Mouse (Mus musculus): ENCODE measurements at regions not wholly inside any gene's neighbourhood (a gene's known extent, or its start where the extent isn't known, plus 50 kb on each side); places are given as distances from the start of the nearest gene placed in this dataset.
A peak's percentile ranks its signal among the peaks of the same experiment; 100 is the strongest.

DNA sequence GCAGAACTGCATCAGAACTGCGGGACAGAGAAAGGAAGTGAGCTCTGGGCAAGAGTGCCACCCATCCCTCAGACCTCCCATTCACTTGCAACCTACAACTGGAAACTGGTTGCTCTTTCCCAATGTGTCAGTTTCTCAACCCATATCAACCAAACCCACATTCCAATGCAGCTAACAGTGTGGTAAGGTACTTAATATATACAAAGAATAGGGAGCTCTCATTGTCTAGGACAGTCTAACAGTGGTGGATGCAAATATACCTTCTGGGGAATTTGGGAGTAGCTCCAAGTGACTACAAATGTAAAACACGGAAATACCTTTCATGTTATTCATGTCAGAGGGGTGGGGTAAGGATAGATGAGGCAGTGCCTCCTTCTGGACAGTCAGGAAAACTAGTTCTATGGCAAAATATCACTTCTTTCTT is 171.0 kb upstream of the Smim15 start:
- H3K27ac ChIP-seq (ENCODE audit: low read depth, low read length): no peak overlapping the region
- no peak for ATAC-seq (ENCODE audit: low FRiP score, low TSS enrichment)
- no peaks in the 10 kb centered on the region for H3K27me3 ChIP-seq (ENCODE audit: control insufficient read depth, insufficient read depth, low read length)
- H3K4me1 ChIP-seq (ENCODE audit: control insufficient read depth, insufficient read depth, low read length): peaks cover 14% of the 10 kb centered on the region
- WGBS: 67% methylated on average over 2 of the region's 2 CpGs
- no peak overlapping the region for H3K9ac ChIP-seq (ENCODE audit: low read depth, low read length)
- H3K9me3 ChIP-seq (ENCODE audit: control insufficient read depth, low read length): no peaks in the 10 kb centered on the region
- H3K36me3 ChIP-seq (ENCODE audit: control insufficient read depth, insufficient read depth, low read length): no peaks in the 10 kb centered on the region; the same call in 1 of the 2 replicates
- no peak overlapping the region for H3K4me2 ChIP-seq (replicated peaks; ENCODE audit: low read depth, low read length)
- no peak overlapping the region for H3K4me3 ChIP-seq (ENCODE audit: low read length)

- Histone ChIP-seq H3K36me3 (ENCODE audit: control insufficient read depth, insufficient read depth, low read length) (no peaks in the 10 kb centered on the region; the same call in 1 of the 2 replicates), H3K27me3 (ENCODE audit: control insufficient read depth, insufficient read depth, low read length) (no peaks in the 10 kb centered on the region), H3K4me3 (ENCODE audit: low read length) (no peak overlapping the region), H3K27ac (ENCODE audit: low read depth, low read length) (no peak overlapping the region), H3K9ac (ENCODE audit: low read depth, low read length) (no peak overlapping the region), H3K4me1 (ENCODE audit: control insufficient read depth, insufficient read depth, low read length) (peaks cover 14% of the 10 kb centered on the region), H3K4me2 (replicated peaks; ENCODE audit: low read depth, low read length) (no peak overlapping the region), H3K9me3 (ENCODE audit: control insufficient read depth, low read length) (no peaks in the 10 kb centered on the region)
- peak; percentile 17; the same call in 1 of the 2 replicates for ATAC-seq (ENCODE audit: low FRiP score, low TSS enrichment)
- 69% methylated on average over 8 of the region's 8 CpGs for WGBS
Observed at GRCm38 (mm10) chr13:107872574-107872973, 171.7 kb upstream of the Smim15 start.

GRCm38 (mm10) chr13:107872137-107872536 is 172.1 kb upstream of the Smim15 start:
- no peak overlapping the region for H3K4me2 ChIP-seq (replicated peaks; ENCODE audit: low read depth, low read length)
- no peak overlapping the region for H3K27ac ChIP-seq (ENCODE audit: low read depth, low read length)
- no peak overlapping the region for H3K4me3 ChIP-seq (ENCODE audit: low read length)
- no peaks in the 10 kb centered on the region; the same call in 1 of the 2 replicates for H3K36me3 ChIP-seq (ENCODE audit: control insufficient read depth, insufficient read depth, low read length)
- H3K27me3 ChIP-seq (ENCODE audit: control insufficient read depth, insufficient read depth, low read length): no peaks in the 10 kb centered on the region
- ATAC-seq (ENCODE audit: low FRiP score, low TSS enrichment): peak; percentile 86; the same call in 1 of the 2 replicates
- H3K4me1 ChIP-seq (ENCODE audit: control insufficient read depth, insufficient read depth, low read length): peaks cover 14% of the 10 kb centered on the region
- 32% methylated on average over 10 of the region's 10 CpGs for WGBS
- no peaks in the 10 kb centered on the region for H3K9me3 ChIP-seq (ENCODE audit: control insufficient read depth, low read length)
- no peak overlapping the region for H3K9ac ChIP-seq (ENCODE audit: low read depth, low read length)

DNA sequence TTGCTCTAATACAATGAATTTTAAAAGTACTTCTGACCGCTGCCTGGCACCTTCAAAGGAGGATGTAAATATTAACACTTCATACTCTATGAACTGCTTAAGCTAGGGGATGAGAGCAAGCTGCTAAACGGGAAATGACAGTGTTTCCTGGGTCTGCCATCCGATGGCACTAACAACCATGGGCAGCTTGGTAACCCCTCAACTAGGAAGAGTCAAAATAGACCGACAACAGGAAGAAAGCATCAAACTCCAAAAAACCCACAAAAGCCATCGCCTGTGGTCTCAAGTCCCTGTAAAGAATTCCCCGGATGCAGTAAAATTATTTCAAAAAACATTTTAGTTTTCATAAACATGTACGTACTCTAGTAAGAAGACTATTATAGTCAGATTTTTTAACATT is 175.3 kb upstream of the Smim15 start:
- Histone ChIP-seq H3K9ac (ENCODE audit: low read depth, low read length) (no peak overlapping the region), H3K4me3 (ENCODE audit: low read length) (no peak overlapping the region), H3K27me3 (ENCODE audit: control insufficient read depth, insufficient read depth, low read length) (no peaks in the 10 kb centered on the region), H3K9me3 (ENCODE audit: control insufficient read depth, low read length) (no peaks in the 10 kb centered on the region), H3K4me1 (ENCODE audit: control insufficient read depth, insufficient read depth, low read length) (peaks cover 14% of the 10 kb centered on the region), H3K27ac (ENCODE audit: low read depth, low read length) (no peak overlapping the region), H3K4me2 (replicated peaks; ENCODE audit: low read depth, low read length) (no peak overlapping the region), H3K36me3 (ENCODE audit: control insufficient read depth, insufficient read depth, low read length) (no peaks in the 10 kb centered on the region; the same call in 1 of the 2 replicates)
- no peak for ATAC-seq (ENCODE audit: low FRiP score, low TSS enrichment)
- WGBS: 84% methylated on average over 7 of the region's 7 CpGs

- Histone ChIP-seq H3K9ac (ENCODE audit: low read depth, low read length) (no peak overlapping the region), H3K4me3 (ENCODE audit: low read length) (no peak overlapping the region), H3K27ac (ENCODE audit: low read depth, low read length) (no peak overlapping the region), H3K4me1 (ENCODE audit: control insufficient read depth, insufficient read depth, low read length) (peaks cover 3% of the 10 kb centered on the region; the same call in 1 of the 2 replicates), H3K9me3 (ENCODE audit: control insufficient read depth, low read length) (no peaks in the 10 kb centered on the region), H3K27me3 (ENCODE audit: control insufficient read depth, insufficient read depth, low read length) (no peaks in the 10 kb centered on the region), H3K36me3 (ENCODE audit: control insufficient read depth, insufficient read depth, low read length) (no peaks in the 10 kb centered on the region; the same call in 1 of the 2 replicates), H3K4me2 (replicated peaks; ENCODE audit: low read depth, low read length) (no peak overlapping the region)
- no peak for ATAC-seq (ENCODE audit: low FRiP score, low TSS enrichment)
- 91% methylated on average over 4 of the region's 4 CpGs for WGBS
Observed at GRCm38 (mm10) chr13:107866825-107867224, 177.4 kb upstream of the Smim15 start.

GRCm38 (mm10) chr13:107862793-107863654 is 181.2 kb upstream of the Smim15 start:
- no peak for ATAC-seq (ENCODE audit: low FRiP score, low TSS enrichment)
- Histone ChIP-seq H3K9ac (ENCODE audit: low read depth, low read length) (no peak overlapping the region), H3K4me3 (ENCODE audit: low read length) (no peak overlapping the region), H3K4me2 (replicated peaks; ENCODE audit: low read depth, low read length) (no peak overlapping the region), H3K9me3 (ENCODE audit: control insufficient read depth, low read length) (no peaks in the 10 kb centered on the region), H3K4me1 (ENCODE audit: control insufficient read depth, insufficient read depth, low read length) (peaks cover 3% of the 10 kb centered on the region; the same call in 1 of the 2 replicates), H3K27me3 (ENCODE audit: control insufficient read depth, insufficient read depth, low read length) (no peaks in the 10 kb centered on the region), H3K36me3 (ENCODE audit: control insufficient read depth, insufficient read depth, low read length) (no peaks in the 10 kb centered on the region), H3K27ac (ENCODE audit: low read depth, low read length) (no peak overlapping the region)
- 60% methylated on average over 11 of the region's 11 CpGs for WGBS

- no peak overlapping the region for H3K4me2 ChIP-seq (replicated peaks; ENCODE audit: low read depth, low read length)
- H3K27me3 ChIP-seq (ENCODE audit: control insufficient read depth, insufficient read depth, low read length): no peaks in the 10 kb centered on the region
- peaks cover 3% of the 10 kb centered on the region; the same call in 1 of the 2 replicates for H3K4me1 ChIP-seq (ENCODE audit: control insufficient read depth, insufficient read depth, low read length)
- ATAC-seq (ENCODE audit: low FRiP score, low TSS enrichment): 0 out of 2 replicates have a peak, but pooled peaks have one; percentile 16
- WGBS: 81% methylated on average over 17 of the region's 17 CpGs
- H3K36me3 ChIP-seq (ENCODE audit: control insufficient read depth, insufficient read depth, low read length): no peaks in the 10 kb centered on the region
- no peak overlapping the region for H3K9ac ChIP-seq (ENCODE audit: low read depth, low read length)
- H3K9me3 ChIP-seq (ENCODE audit: control insufficient read depth, low read length): no peaks in the 10 kb centered on the region
- H3K4me3 ChIP-seq (ENCODE audit: low read length): no peak overlapping the region
- H3K27ac ChIP-seq (ENCODE audit: low read depth, low read length): no peak overlapping the region
Observed at GRCm38 (mm10) chr13:107861384-107862134, 182.7 kb upstream of the Smim15 start.

DNA sequence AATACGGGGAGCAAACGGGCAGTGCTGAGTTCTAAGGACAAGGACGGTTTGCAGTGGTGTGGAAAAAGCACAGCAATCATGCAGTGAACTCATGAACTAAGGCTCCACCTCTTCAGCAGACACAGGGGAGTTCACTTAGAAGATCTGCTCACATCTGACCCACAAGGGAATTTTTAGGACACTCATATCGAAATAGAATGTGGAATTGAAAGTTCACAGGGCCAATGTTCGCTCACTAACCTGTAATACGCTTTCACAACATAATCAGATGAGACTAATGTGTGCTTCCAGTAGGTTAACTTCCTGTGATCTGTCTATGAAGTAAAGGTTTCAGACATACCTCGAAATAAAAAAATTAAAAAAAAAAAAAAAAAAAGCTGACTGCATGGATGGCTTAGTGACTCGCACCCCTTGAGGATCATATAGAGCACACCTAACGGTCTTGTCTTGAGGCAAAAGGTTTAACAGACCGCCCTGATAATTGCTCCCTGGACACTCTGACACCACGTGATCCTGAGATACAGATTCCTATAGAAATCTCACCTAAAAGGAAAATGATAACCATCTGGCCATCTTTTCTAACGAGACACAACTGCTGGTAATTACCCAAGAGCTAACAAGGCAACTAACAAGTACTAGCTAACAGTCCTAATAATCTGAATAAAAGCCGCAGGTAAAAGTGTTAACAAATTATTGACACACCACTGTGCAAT is 187.0 kb upstream of the Smim15 start:
- 72% methylated on average over 13 of the region's 13 CpGs for WGBS
- no peak overlapping the region for H3K27ac ChIP-seq (ENCODE audit: low read depth, low read length)
- no peak for ATAC-seq (ENCODE audit: low FRiP score, low TSS enrichment)
- H3K4me3 ChIP-seq (ENCODE audit: low read length): no peak overlapping the region
- H3K9ac ChIP-seq (ENCODE audit: low read depth, low read length): no peak overlapping the region
- 0 out of 2 replicates have a peak, but pooled peaks cover 7% of the 10 kb centered on the region for H3K4me1 ChIP-seq (ENCODE audit: control insufficient read depth, insufficient read depth, low read length)
- H3K4me2 ChIP-seq (replicated peaks; ENCODE audit: low read depth, low read length): no peak overlapping the region
- no peaks in the 10 kb centered on the region for H3K27me3 ChIP-seq (ENCODE audit: control insufficient read depth, insufficient read depth, low read length)
- no peaks in the 10 kb centered on the region for H3K9me3 ChIP-seq (ENCODE audit: control insufficient read depth, low read length)
- no peaks in the 10 kb centered on the region for H3K36me3 ChIP-seq (ENCODE audit: control insufficient read depth, insufficient read depth, low read length)
